Mouse (Mus musculus) liver, postnatal 0 days (tissue): ENCODE measurements at regions not wholly inside any gene's neighbourhood (a gene's known extent, or its start where the extent isn't known, plus 50 kb on each side); places are given as distances from the start of the nearest gene placed in this dataset.

Experiments
- CTCF ChIP-seq: sonication (generic); IDR thresholded peaks from 2 replicates; pipeline ENCODE4 v1.5.1; 2016; ENCODE audit warnings: antibody characterized with exemption, low read depth
- EP300 ChIP-seq: IDR thresholded peaks from 2 replicates; pipeline ENCODE4 v1.6.1; 2016; ENCODE audit warnings: antibody characterized with exemption, low read depth, mild to moderate bottlenecking

GRCm38 (mm10) chr5:7600418-7600817, 255.9 kb upstream of the Zfp804b start:
- TF ChIP-seq CTCF (no peak), EP300 (no peak)
